Mouse (Mus musculus) kidney, adult 2 months (tissue): ENCODE data around the gene Lamb1. TPM values are rescaled to one million over a fixed set of nuclear protein-coding genes. Genes with fewer than 3 reads are reported as not detected.

Source experiments
- DNase-seq: peaks from one replicate; pipeline ENCODE4 v3.0.0; 2021
- H3K27ac ChIP-seq: fragments of 200-500 bp; 2 replicates; pipeline ENCODE4 v1.5.1; 2012; ENCODE audit warnings: low read depth, low read length, control low read depth, inconsistent platforms; ENCODE audit not compliant: insufficient read depth
- H3K27me3 ChIP-seq: fragments of 200-500 bp; replicated peaks from 2 replicates; pipeline ENCODE4 v1.6.1; 2012; ENCODE audit warnings: mild to moderate bottlenecking, moderate library complexity, low read length, inconsistent platforms; ENCODE audit not compliant: control insufficient read depth, insufficient read depth
- H3K36me3 ChIP-seq: fragments of 200-500 bp; 2 replicates; pipeline ENCODE4 v1.6.1; 2012; ENCODE audit warnings: mild to moderate bottlenecking, moderate library complexity, low read length, inconsistent platforms; ENCODE audit not compliant: control insufficient read depth, insufficient read depth
- H3K4me1 ChIP-seq: fragments of 200-500 bp; 2 replicates; pipeline ENCODE4 v1.6.1; 2011; ENCODE audit warnings: low read length; ENCODE audit not compliant: control insufficient read depth, insufficient read depth
- H3K4me3 ChIP-seq: fragments of 200-500 bp; 2 replicates; pipeline ENCODE4 v1.5.1; 2011; ENCODE audit warnings: mild to moderate bottlenecking, low read depth, low read length, control low read depth; ENCODE audit not compliant: insufficient read depth
- CTCF ChIP-seq: fragments of 200-500 bp; conservative IDR thresholded peaks from 2 replicates; pipeline ENCODE4 v1.5.1; 2011; ENCODE audit warnings: low read depth, mild to moderate bottlenecking, control low read depth, low read length, moderate library complexity, mixed read lengths; ENCODE audit not compliant: insufficient read depth, insufficient read length
- POLR2A ChIP-seq: fragments of 200-500 bp; IDR thresholded peaks from one replicate; pipeline ENCODE4 v1.6.1; 2011; ENCODE audit warnings: low read depth, low read length, control low read depth
- WGBS: fragments of 180-500 bp; shearing (Covaris S2); methylation state at CpG from one replicate; pipeline ENCODE4 v1.1.7; 2018; 5-methylcytosine and 5-hydroxymethylcytosine counted together
- polyA plus RNA-seq: library from polyadenylated mRNA; depleted of rRNA; stranded (reverse); fragments of >200 nt; gene quantifications from 2 replicates; pipeline ENCODE4 v1.2.3, GENCODE M21; 2012

Lamb1 gene
- polyA plus RNA-seq, 1 experiment: 41.0 TPM

GRCm38 (mm10) chr12:31272012-31272735, 7.1 kb downstream of the Lamb1 start:
- H3K27ac ChIP-seq: no peak overlapping the region
- no peak for DNase-seq
- 50% methylated on average over 8 of the region's 8 CpGs for WGBS
- no peak overlapping the region for H3K4me3 ChIP-seq
- peaks cover 49% of the 10 kb centered on the region for H3K4me1 ChIP-seq
- peaks cover 10% of the 10 kb centered on the region for H3K36me3 ChIP-seq
- no peaks in the 10 kb centered on the region for H3K27me3 ChIP-seq
- TF ChIP-seq CTCF (no peak), POLR2A (no peak)

DNA sequence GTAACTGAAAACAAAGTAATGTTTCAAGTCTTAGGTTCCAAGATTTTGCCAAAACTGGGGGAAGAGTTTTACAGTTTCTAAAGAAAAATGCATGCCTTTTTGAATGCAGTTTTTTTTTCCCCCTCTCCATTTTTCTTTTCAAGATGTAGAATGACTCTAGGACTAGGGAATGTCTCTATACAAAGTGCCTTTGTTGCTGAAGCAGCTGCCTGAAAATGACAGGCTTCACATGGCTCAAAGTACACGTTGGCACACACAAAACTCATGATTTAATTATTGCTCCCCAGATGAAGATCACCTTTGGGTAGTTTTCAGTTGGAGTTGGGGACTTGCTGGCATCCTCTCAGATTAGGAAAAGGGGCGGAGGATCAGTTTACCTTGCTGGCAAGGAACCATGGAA, 7.8 kb downstream of the Lamb1 start:
- TF ChIP-seq CTCF: no peak
- no peak for TF ChIP-seq POLR2A
- H3K36me3 ChIP-seq: peaks cover 10% of the 10 kb centered on the region
- H3K4me1 ChIP-seq: peaks cover 47% of the 10 kb centered on the region

GRCm38 (mm10) chr12:31273646-31274045, 8.6 kb downstream of the Lamb1 start:
- 63% methylated on average over 7 of the region's 7 CpGs for WGBS
- peak; percentile 90 for DNase-seq
- H3K27ac ChIP-seq: peak overlapping the region; percentile 5; the same call in 1 of the 2 replicates
- peaks cover 40% of the 10 kb centered on the region for H3K4me1 ChIP-seq
- H3K4me3 ChIP-seq: no peak overlapping the region
- no peak for TF ChIP-seq POLR2A
- TF ChIP-seq CTCF: no peak
- H3K36me3 ChIP-seq: peaks cover 13% of the 10 kb centered on the region
- no peaks in the 10 kb centered on the region for H3K27me3 ChIP-seq

More for the DNA sequence above, 7.8 kb downstream of the Lamb1 start:
- no peak for DNase-seq
- peak overlapping the region; percentile 8 for H3K27ac ChIP-seq
- no peaks in the 10 kb centered on the region for H3K27me3 ChIP-seq
- 69% methylated on average over 2 of the region's 2 CpGs for WGBS
- no peak overlapping the region for H3K4me3 ChIP-seq

GRCm38 (mm10) chr12:31275411-31275810, 10.4 kb downstream of the Lamb1 start:
- H3K4me3 ChIP-seq: no peak overlapping the region
- no peaks in the 10 kb centered on the region for H3K27me3 ChIP-seq
- peak overlapping the region; percentile 65 for H3K27ac ChIP-seq
- peak; percentile 57 for DNase-seq
- TF ChIP-seq CTCF: no peak
- no peak for TF ChIP-seq POLR2A
- WGBS: 57% methylated on average over 10 of the region's 10 CpGs
- H3K4me1 ChIP-seq: peaks cover 33% of the 10 kb centered on the region
- peaks cover 5% of the 10 kb centered on the region; the same call in 1 of the 2 replicates for H3K36me3 ChIP-seq

- no peaks in the 10 kb centered on the region for H3K27me3 ChIP-seq
- H3K4me3 ChIP-seq: no peak overlapping the region
- TF ChIP-seq CTCF: no peak
- no peak overlapping the region for H3K27ac ChIP-seq
- DNase-seq: no peak
- peaks cover 5% of the 10 kb centered on the region; the same call in 1 of the 2 replicates for H3K36me3 ChIP-seq
- 88% methylated on average over 11 of the region's 11 CpGs for WGBS
- peaks cover 30% of the 10 kb centered on the region for H3K4me1 ChIP-seq
Observed at GRCm38 (mm10) chr12:31278270-31278669, 13.2 kb downstream of the Lamb1 start.

DNA sequence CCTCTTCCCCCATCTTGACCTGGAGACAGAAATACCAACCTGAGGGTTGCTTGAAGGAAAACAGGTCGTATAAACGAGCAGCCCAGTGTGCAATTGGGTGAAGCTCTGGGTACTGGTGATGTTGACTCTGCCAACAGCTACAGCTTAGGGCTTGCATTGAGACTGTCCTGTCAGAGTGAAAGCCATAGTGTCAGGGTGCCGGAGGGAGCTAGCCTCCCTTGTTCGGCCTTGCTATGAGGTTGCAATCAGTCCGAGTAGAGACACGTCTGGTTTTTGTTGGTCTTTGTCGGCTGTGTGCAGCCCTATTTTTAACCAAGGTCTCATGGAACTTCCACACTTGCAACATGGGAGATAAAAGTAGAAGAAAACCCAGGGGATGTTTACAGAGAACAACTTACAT, 15.3 kb downstream of the Lamb1 start:
- DNase-seq: no peak
- Histone ChIP-seq H3K4me1 (peaks cover 34% of the 10 kb centered on the region), H3K27ac (no peak overlapping the region), H3K4me3 (no peak overlapping the region), H3K27me3 (no peaks in the 10 kb centered on the region), H3K36me3 (peaks cover 6% of the 10 kb centered on the region)
- 51% methylated on average over 7 of the region's 7 CpGs for WGBS
- TF ChIP-seq CTCF: no peak
- no peak for TF ChIP-seq POLR2A

GRCm38 (mm10) chr12:31281100-31281591, 16.1 kb downstream of the Lamb1 start:
- H3K36me3 ChIP-seq: peaks cover 9% of the 10 kb centered on the region
- no peak for DNase-seq
- H3K4me3 ChIP-seq: no peak overlapping the region
- no peaks in the 10 kb centered on the region for H3K27me3 ChIP-seq
- WGBS: 70% methylated on average over 9 of the region's 9 CpGs
- H3K27ac ChIP-seq: no peak overlapping the region
- peaks cover 27% of the 10 kb centered on the region for H3K4me1 ChIP-seq
- TF ChIP-seq POLR2A: no peak
- no peak for TF ChIP-seq CTCF
